Mouse (Mus musculus) spleen, adult 2 months (tissue): ENCODE results near the gene Hist1h2bq.

Experiments
- CTCF ChIP-seq: fragments of 200-500 bp; IDR thresholded peaks from 2 replicates; pipeline ENCODE4 v1.5.1; 2011; ENCODE audit warnings: mild to moderate bottlenecking, inconsistent platforms; ENCODE audit not compliant: insufficient read depth, insufficient read length, insufficient replicate concordance; ENCODE audit errors: extremely low read depth
- POLR2A ChIP-seq: fragments of 200-500 bp; IDR thresholded peaks from 2 replicates; pipeline ENCODE4 v1.6.1; 2011; ENCODE audit warnings: low read depth, low read length, inconsistent platforms

GRCm38 (mm10) chr13:21855698-21856162 is 45.7 kb upstream of the Hist1h2bq start:
- TF ChIP-seq CTCF, result no peak
- no peak for TF ChIP-seq POLR2A
